Mouse (Mus musculus) thymus, adult 2 months (tissue): Measurements from ENCODE around the gene Fli1.

Source experiments
- CTCF ChIP-seq: fragments of 200-500 bp; IDR thresholded peaks from 2 replicates; pipeline ENCODE4 v1.5.1; 2012; ENCODE audit warnings: mild to moderate bottlenecking, control low read depth, low read length, moderate library complexity, borderline replicate concordance; ENCODE audit not compliant: control insufficient read depth, poor library complexity, insufficient read depth; ENCODE audit errors: extremely low read depth
- POLR2A ChIP-seq: fragments of 200-500 bp; IDR thresholded peaks from 2 replicates; pipeline ENCODE4 v1.6.1; 2012; ENCODE audit warnings: mild to moderate bottlenecking, low read length, control low read depth, moderate library complexity; ENCODE audit not compliant: control insufficient read depth, poor library complexity, insufficient read depth; ENCODE audit errors: extremely low read depth

DNA sequence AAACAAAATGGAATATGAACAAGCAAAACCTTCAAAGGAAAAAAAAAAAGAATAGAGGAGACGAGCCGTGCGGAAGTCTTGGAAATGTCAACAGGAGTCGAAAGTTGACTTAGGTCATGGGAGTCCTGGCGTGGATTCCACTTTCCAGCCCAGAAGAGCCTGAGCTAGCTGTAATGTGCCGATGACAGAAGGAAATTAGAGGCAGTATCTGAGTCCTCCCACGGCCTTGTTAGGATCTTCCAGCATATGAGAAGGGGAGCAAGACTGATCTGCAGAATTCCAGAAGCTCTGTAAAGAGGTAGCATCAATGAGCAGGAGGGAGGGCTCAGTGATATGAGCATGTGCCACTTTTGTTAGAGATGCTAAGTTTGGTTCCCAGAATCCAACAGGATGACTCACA, 166.6 kb downstream of the Fli1 start:
- TF ChIP-seq CTCF (no peak), POLR2A (no peak)
